Mouse (Mus musculus): ENCODE measurements around the gene Impad1. TPM values are rescaled to one million over a fixed set of nuclear protein-coding genes. Genes with fewer than 3 reads are reported as not detected.

Impad1 gene
- polyA plus RNA-seq, 1 experiment, result 12.2 TPM

- H3K36me3 ChIP-seq (ENCODE audit: control insufficient read depth, insufficient read depth), result no peaks in the 10 kb centered on the region
- TF ChIP-seq MYOG (IDR thresholded peaks at IDR 0.05; ENCODE audit: control insufficient read depth, extremely low read depth, insufficient read length), result no peak
- peak; percentile 67 for TF ChIP-seq USF1 (IDR thresholded peaks at IDR 0.05; ENCODE audit: low read depth)
- no peak for TF ChIP-seq MYOD1 (IDR thresholded peaks at IDR 0.05; ENCODE audit: control insufficient read depth, insufficient read length, low read depth)
- peak; percentile 16 for TF ChIP-seq CTCF (IDR thresholded peaks at IDR 0.05; ENCODE audit: control insufficient read depth, insufficient read depth, insufficient read length)
- no peak for TF ChIP-seq FOSL1 (IDR thresholded peaks at IDR 0.05; ENCODE audit: insufficient read depth, low read length, poor library complexity, severe bottlenecking)
- TF ChIP-seq CEBPB (IDR thresholded peaks at IDR 0.05; ENCODE audit: low read depth), result no peak
- no peak overlapping the region for H3K4me3 ChIP-seq (ENCODE audit: insufficient read depth, poor library complexity, severe bottlenecking)
- H3K79me3 ChIP-seq (ENCODE audit: low read depth), result no peaks in the 10 kb centered on the region
- no peak overlapping the region for H3ac ChIP-seq (ENCODE audit: control insufficient read depth, insufficient read length, low read depth)
- H3K79me2 ChIP-seq (ENCODE audit: control insufficient read depth, insufficient read depth), result no peaks in the 10 kb centered on the region
- no peaks in the 10 kb centered on the region for H3K27me3 ChIP-seq (ENCODE audit: control insufficient read depth, insufficient read depth, insufficient read length)
Observed at GRCm38 (mm10) chr4:4729427-4729826, 63.7 kb downstream of the Impad1 start.

GRCm38 (mm10) chr4:4726241-4726776 is 66.8 kb downstream of the Impad1 start:
- H3K36me3 ChIP-seq (ENCODE audit: control insufficient read depth, insufficient read depth), result no peaks in the 10 kb centered on the region

GRCm38 (mm10) chr4:4723821-4724220 is 69.3 kb downstream of the Impad1 start:
- no peak overlapping the region for H3K4me3 ChIP-seq (ENCODE audit: insufficient read depth, poor library complexity, severe bottlenecking)
- H3K79me2 ChIP-seq (ENCODE audit: control insufficient read depth, insufficient read depth), result no peaks in the 10 kb centered on the region
- H3K79me3 ChIP-seq (ENCODE audit: low read depth), result no peaks in the 10 kb centered on the region
- H3ac ChIP-seq (ENCODE audit: control insufficient read depth, insufficient read length, low read depth), result no peak overlapping the region
- no peaks in the 10 kb centered on the region for H3K36me3 ChIP-seq (ENCODE audit: control insufficient read depth, insufficient read depth)
- TF ChIP-seq USF1 (IDR thresholded peaks at IDR 0.05; ENCODE audit: low read depth) (peak; percentile 58), CEBPB (IDR thresholded peaks at IDR 0.05; ENCODE audit: low read depth) (no peak), FOSL1 (IDR thresholded peaks at IDR 0.05; ENCODE audit: insufficient read depth, low read length, poor library complexity, severe bottlenecking) (no peak)
- no peaks in the 10 kb centered on the region for H3K27me3 ChIP-seq (ENCODE audit: control insufficient read depth, insufficient read depth, insufficient read length)

More at GRCm38 (mm10) chr4:4726241-4726776, 66.8 kb downstream of the Impad1 start:
- Histone ChIP-seq H3K79me3 (ENCODE audit: low read depth) (no peaks in the 10 kb centered on the region), H3K4me3 (ENCODE audit: insufficient read depth, poor library complexity, severe bottlenecking) (no peak overlapping the region), H3K79me2 (ENCODE audit: control insufficient read depth, insufficient read depth) (no peaks in the 10 kb centered on the region), H3K27me3 (ENCODE audit: control insufficient read depth, insufficient read depth, insufficient read length) (no peaks in the 10 kb centered on the region), H3ac (ENCODE audit: control insufficient read depth, insufficient read length, low read depth) (no peak overlapping the region)
- TF ChIP-seq USF1 (IDR thresholded peaks at IDR 0.05; ENCODE audit: low read depth) (no peak), FOSL1 (IDR thresholded peaks at IDR 0.05; ENCODE audit: insufficient read depth, low read length, poor library complexity, severe bottlenecking) (peak; percentile 65)

- no peaks in the 10 kb centered on the region for H3K36me3 ChIP-seq (ENCODE audit: control insufficient read depth, insufficient read depth)
- H3K4me3 ChIP-seq (ENCODE audit: insufficient read depth, poor library complexity, severe bottlenecking), result no peak overlapping the region
- TF ChIP-seq CTCF (IDR thresholded peaks at IDR 0.05; ENCODE audit: control insufficient read depth, insufficient read depth, insufficient read length) (no peak), MAX (IDR thresholded peaks at IDR 0.05) (no peak), MYOG (IDR thresholded peaks at IDR 0.05; ENCODE audit: control insufficient read depth, extremely low read depth, insufficient read length) (no peak), FOSL1 (IDR thresholded peaks at IDR 0.05; ENCODE audit: insufficient read depth, low read length, poor library complexity, severe bottlenecking) (no peak), MYOD1 (IDR thresholded peaks at IDR 0.05; ENCODE audit: control insufficient read depth, insufficient read length, low read depth) (no peak), USF1 (IDR thresholded peaks at IDR 0.05; ENCODE audit: low read depth) (no peak), CEBPB (IDR thresholded peaks at IDR 0.05; ENCODE audit: low read depth) (no peak)
- H3K79me3 ChIP-seq (ENCODE audit: low read depth), result no peaks in the 10 kb centered on the region
- no peak overlapping the region for H3ac ChIP-seq (ENCODE audit: control insufficient read depth, insufficient read length, low read depth)
- no peaks in the 10 kb centered on the region for H3K27me3 ChIP-seq (ENCODE audit: control insufficient read depth, insufficient read depth, insufficient read length)
- no peaks in the 10 kb centered on the region for H3K79me2 ChIP-seq (ENCODE audit: control insufficient read depth, insufficient read depth)
Observed at GRCm38 (mm10) chr4:4722081-4722480, 71.1 kb downstream of the Impad1 start.

GRCm38 (mm10) chr4:4717763-4718347 is 75.3 kb downstream of the Impad1 start:
- Histone ChIP-seq H3K79me3 (ENCODE audit: low read depth) (no peaks in the 10 kb centered on the region), H3K4me3 (ENCODE audit: insufficient read depth, poor library complexity, severe bottlenecking) (no peak overlapping the region), H3K79me2 (ENCODE audit: control insufficient read depth, insufficient read depth) (no peaks in the 10 kb centered on the region), H3K36me3 (ENCODE audit: control insufficient read depth, insufficient read depth) (no peaks in the 10 kb centered on the region), H3ac (ENCODE audit: control insufficient read depth, insufficient read length, low read depth) (no peak overlapping the region), H3K27me3 (ENCODE audit: control insufficient read depth, insufficient read depth, insufficient read length) (no peaks in the 10 kb centered on the region)
- no peak for TF ChIP-seq MYOG (IDR thresholded peaks at IDR 0.05; ENCODE audit: control insufficient read depth, extremely low read depth, insufficient read length)
- TF ChIP-seq FOSL1 (IDR thresholded peaks at IDR 0.05; ENCODE audit: insufficient read depth, low read length, poor library complexity, severe bottlenecking), result no peak
- TF ChIP-seq MAX (IDR thresholded peaks at IDR 0.05), result no peak
- TF ChIP-seq CTCF (IDR thresholded peaks at IDR 0.05; ENCODE audit: control insufficient read depth, insufficient read depth, insufficient read length), result no peak

Data from C2C12 (cell line).